Mouse (Mus musculus) C2C12 (cell line): Measurements from ENCODE around the gene Fam217a.

Source experiments
- CEBPB ChIP-seq: IDR thresholded peaks from one replicate; pipeline ENCODE4 v1.6.1; 2011; ENCODE audit warnings: low read depth, mild to moderate bottlenecking, control low read depth, moderate library complexity
- CTCF ChIP-seq: IDR thresholded peaks from one replicate; pipeline ENCODE4 v1.5.1; 2011; ENCODE audit not compliant: control insufficient read depth, insufficient read depth, insufficient read length
- FOSL1 ChIP-seq: IDR thresholded peaks from one replicate; pipeline ENCODE4 v1.8.0; 2011; ENCODE audit warnings: mild to moderate bottlenecking, low read length; ENCODE audit not compliant: poor library complexity, insufficient read depth, severe bottlenecking
- MAX ChIP-seq: IDR thresholded peaks from one replicate; pipeline ENCODE4 v1.6.1; 2011; ENCODE audit warnings: mild to moderate bottlenecking, control low read depth
- MYOG ChIP-seq: IDR thresholded peaks from one replicate; pipeline ENCODE4 v1.6.1; 2011; ENCODE audit not compliant: control insufficient read depth, insufficient read length; ENCODE audit errors: extremely low read depth
- USF1 ChIP-seq: IDR thresholded peaks from one replicate; pipeline ENCODE4 v1.6.1; 2011; ENCODE audit warnings: low read depth, mild to moderate bottlenecking, control low read depth, moderate library complexity

DNA sequence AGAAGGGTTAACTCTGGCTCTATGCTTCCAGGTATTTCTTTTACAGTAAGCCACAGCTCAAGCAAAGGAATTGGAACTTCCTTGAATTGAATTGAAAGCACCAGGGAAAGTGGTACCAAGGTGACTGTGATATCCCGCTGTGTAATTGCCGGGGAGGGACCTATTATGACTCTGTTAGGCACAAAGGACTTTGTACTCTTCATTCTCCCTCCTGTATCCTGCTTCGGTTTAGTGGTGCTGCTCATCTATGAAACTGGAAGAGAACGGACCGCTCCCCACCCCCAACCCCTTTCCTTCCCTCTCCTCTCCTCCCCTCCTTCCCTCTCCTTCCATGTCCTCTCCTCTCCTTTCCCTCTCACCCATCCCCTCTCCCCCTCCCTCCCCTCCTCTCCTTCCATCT is 40.8 kb upstream of the Fam217a start:
- TF ChIP-seq CTCF (no peak), CEBPB (no peak), USF1 (no peak), MYOG (no peak), FOSL1 (no peak), MAX (no peak)
